Mouse (Mus musculus) frontal cortex, postnatal 10 days (tissue): ENCODE measurements around the gene Mbd4.
"Not testable (repeated sequence)": the region's sequence is repeated elsewhere in the genome, so short reads cannot be mapped to it uniquely, and the experiment has no call there.

ENCODE experiments used
- DNase-seq, 2 experiments: peaks; one replicate each; pipeline ENCODE4 v3.0.0; 2022; ENCODE audit warnings: low spot score in 2 of 2, mixed read lengths in 1 of 2

Gene Mbd4

GRCm38 (mm10) chr6:115860027-115860556 lies 6.9 kb upstream of the Mbd4 start:
- DNase-seq = no peak

GRCm38 (mm10) chr6:115859258-115859657 lies 6.1 kb upstream of the Mbd4 start:
- DNase-seq = no peak

DNA sequence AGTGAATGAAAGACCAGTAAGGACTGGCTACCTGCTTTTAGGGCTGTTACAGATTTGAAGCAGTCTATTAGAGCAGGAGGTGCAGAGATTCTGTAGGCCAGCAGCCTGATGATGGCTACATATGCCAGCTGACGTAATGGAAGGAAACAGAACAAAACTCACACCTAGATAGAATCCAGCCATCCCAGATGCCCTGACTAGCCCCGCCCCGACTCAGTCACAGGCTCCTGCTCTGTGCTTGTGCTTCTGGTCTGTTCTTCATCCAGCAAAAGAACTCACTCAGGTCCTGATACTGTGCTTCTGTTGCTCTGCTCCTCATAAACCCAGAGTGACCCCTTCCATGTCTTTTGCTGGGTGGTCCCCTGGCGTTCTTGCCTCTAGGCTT lies 3.2 kb upstream of the Mbd4 start:
- DNase-seq = no peak

GRCm38 (mm10) chr6:115855733-115856360 lies 2.7 kb upstream of the Mbd4 start:
- no peak for DNase-seq

DNA sequence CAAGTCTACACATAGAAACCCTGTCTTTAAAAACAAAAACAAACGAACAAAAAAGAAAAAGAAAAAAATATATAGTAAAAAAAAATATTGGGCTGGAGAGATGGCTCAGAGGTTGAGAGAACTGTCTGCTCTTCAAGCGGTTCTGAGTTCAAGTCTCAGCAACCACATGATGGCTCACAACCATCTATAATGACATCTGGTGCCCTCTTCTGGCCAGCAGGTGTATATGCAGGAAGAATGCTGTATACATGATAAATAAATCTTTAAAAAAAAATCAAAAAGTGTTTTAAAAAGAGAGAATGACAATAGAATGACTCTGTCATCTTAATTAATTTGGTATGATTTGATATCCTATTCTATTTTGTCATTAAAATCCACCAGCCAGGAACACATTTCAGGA lies 1.3 kb upstream of the Mbd4 start:
- no peak for DNase-seq

DNA sequence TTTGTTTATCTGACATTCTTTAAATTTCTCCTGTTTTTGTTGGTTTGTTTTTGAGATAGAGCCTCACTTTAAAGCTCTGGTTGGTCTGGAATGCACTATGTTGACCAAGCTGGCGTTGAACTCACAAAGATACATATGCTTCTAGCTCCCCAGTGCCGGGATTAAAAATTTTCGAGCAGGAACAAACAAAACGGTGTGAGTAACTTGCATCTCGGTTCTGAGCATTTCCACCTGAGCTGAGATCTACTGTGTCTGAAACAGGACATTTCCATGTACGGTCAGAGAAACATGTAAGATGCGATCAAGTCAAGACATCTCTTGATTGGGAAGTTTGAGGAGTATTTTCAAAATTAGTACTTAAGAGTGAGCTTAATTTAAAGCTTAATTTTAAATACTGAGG lies 814 bp upstream of the Mbd4 start:
- no peak for DNase-seq

DNA sequence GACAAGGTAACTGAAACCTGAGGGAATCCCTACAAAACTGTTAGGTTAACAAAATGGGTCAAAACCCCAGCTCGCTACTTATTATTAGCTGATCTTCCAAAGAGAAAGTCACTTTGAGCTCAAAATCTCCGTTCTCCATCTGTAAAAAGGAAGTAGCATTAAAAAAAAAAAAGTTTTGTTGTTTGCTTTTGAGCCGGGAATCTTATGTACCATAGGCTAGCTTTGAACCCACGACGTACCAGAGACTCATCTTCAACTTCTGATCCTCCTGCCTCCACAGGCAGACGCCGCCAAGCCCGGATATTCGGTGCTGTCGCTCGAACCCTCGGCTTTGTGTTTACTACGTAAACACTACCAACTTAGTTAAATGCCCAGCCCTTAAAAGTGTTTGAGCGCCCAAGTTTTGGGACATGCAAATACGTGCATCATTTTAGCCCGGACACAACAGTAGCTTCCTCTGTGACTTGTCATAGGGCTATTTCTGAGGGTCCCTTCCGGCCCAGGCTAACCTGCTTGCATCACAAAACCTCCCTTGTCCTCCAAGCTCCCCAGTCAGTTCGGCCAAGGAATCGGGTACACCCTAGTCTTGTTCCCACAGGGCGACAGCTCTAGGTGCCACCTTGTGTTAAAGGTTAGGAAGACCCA lies 603 bp downstream of the Mbd4 start:
- DNase-seq = no peak

DNA sequence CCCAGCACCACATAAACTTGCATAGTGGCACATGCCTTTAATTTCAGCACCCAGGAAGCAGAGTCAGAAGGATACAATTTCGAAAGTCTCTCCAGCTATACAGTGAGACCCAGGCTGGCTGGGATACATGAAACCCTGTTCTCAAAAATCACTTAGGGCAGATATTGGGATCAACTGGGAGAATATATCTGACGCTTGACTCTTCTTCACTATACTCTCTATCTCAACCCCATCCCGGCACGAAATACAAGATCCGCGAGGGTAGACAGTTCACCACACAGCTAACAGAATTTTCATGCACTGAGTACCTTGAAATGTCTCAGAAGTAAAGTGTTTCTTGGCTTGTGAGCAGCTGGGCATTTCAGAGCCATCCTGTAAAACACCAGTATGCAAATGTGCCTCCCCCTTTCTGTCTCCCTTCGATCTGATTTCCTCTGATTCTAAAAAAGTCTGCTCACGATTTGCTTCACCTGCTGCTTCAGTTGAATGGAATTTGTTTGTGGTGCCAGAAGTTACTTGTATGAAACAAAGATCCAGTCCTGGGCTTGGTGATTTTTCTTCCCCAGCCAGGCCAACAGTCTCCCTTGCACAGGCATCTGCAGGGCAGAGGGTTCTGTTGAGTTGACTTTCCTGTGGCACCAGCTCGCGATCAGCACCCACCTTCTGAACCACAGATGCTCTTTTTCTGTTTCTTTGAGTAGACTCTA lies 4.4 kb downstream of the Mbd4 start:
- no peak for DNase-seq

GRCm38 (mm10) chr6:115846640-115847411 lies 6.3 kb downstream of the Mbd4 start:
- peak in 1 of 2 experiments; percentile 39 for DNase-seq

DNA sequence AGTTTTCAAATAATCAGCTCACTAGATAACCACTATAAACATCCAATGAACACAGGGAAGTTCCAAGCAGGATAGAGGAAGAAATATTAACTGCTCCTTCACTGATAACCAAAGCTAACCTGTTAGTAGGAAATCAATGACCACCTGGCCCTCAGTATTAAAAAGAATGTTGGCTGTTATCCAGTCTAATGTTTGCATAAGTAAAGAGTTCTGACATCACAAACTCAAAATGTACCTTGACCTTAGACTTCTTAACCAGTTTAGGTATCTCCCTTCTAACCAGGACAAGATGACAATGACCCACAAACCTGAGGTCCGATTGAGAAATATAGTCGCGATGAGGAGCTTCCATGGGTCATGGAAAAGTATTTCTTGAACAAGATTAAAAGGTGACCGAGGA lies 8.2 kb downstream of the Mbd4 start:
- no peak for DNase-seq

- DNase-seq = no peak
Measured at GRCm38 (mm10) chr6:115838745-115839144, 14.4 kb downstream of the Mbd4 start.

GRCm38 (mm10) chr6:115838161-115838597 lies 15.0 kb downstream of the Mbd4 start, which contains the start of gene Efcab12:
Gene Efcab12, minus strand, starts transcription at chr6:115838412.
- peak; percentile 62 to 69 for DNase-seq

DNA sequence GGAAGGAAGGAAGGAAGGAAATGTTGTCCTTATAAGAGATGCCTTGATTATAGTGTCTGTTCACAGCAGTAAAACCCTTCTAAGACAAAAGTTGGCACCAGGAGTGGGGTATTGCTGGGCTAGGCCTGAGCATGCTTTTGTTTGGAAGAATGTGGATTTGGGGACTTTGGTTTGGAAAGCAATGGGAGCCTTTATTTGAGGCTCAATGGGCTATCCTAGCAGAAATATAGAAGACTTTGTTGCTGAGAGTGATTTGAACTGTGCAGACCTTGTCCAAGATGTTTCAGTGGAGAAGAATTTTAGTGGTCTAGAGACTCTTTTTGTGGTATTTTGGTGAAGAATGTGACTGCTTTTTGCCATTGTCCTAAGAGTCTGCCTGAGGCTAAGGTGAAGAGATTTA lies 19.3 kb downstream of the Mbd4 start:
- DNase-seq = no peak

- no peak for DNase-seq
Measured at GRCm38 (mm10) chr6:115832152-115832850, 20.9 kb downstream of the Mbd4 start.

GRCm38 (mm10) chr6:115830779-115831601 lies 22.2 kb downstream of the Mbd4 start:
- DNase-seq = no peak

GRCm38 (mm10) chr6:115823850-115824464 lies 29.2 kb downstream of the Mbd4 start:
- not testable (repeated sequence) for DNase-seq

- no peak for DNase-seq
Measured at GRCm38 (mm10) chr6:115821216-115821993, 31.8 kb downstream of the Mbd4 start.

DNA sequence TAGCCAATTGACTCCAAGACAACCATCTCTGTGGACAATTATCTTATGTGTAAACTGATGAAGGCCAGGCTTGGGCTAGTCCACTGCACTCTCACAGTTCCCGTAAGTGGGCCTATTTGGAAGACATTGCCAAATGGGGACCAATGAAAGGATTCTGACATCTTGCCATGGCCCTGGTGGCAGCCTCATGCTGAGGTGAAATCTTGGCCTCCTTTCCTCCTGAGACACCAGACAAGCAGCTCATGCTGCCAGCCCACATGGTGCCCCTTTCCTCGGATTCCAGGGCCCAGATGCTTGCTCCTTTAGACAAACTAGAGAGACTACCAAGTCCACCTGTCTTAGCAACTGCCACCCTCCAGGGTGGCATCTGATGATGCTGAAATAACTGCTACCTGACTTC lies 35.0 kb downstream of the Mbd4 start:
- no peak for DNase-seq

DNA sequence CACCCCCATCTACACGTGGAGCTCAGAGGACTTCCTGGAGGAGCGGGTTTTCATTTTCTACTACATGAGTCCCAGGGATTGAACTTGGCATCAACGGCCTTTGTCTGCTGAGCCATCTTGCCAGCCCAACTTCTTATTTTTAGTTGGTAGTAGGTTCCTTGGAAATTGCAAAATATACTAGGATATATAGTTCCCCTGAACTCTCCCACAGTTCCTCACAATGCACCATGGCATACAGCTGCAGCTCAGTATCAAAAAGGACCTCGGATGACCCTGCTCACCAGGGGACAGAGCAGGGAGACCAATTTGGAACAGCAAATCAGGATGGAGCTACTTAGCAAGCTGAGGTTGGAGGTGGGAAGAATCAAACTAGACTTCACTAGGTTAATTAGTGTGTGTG lies 38.1 kb downstream of the Mbd4 start:
- DNase-seq = no peak
